Mouse (Mus musculus) large intestine, adult 2 months (tissue): Measurements from ENCODE around the gene Senp3. TPM values are rescaled to one million over a fixed set of nuclear protein-coding genes. Genes with fewer than 3 reads are reported as not detected.
"Not testable (repeated sequence)": the region's sequence is repeated elsewhere in the genome, so short reads cannot be mapped to it uniquely, and the experiment has no call there.

Source experiments
- DNase-seq: peaks from one replicate; pipeline ENCODE4 v3.0.0-alpha.2; 2012; ENCODE audit warnings: low read depth, low spot score
- WGBS: fragments of 180-500 bp; shearing (Covaris S2); methylation state at CpG from one replicate; pipeline ENCODE4 v1.1.7; 2018; 5-methylcytosine and 5-hydroxymethylcytosine counted together
- polyA plus RNA-seq: library from polyadenylated mRNA; depleted of rRNA; stranded (reverse); fragments of >200 nt; gene quantifications from 2 replicates; pipeline ENCODE4 v1.2.3, GENCODE M21; 2012; rRNA removed

Senp3 gene
- 43.4 and 55.1 TPM in 2 replicates for polyA plus RNA-seq

- WGBS = under 1% methylated on average over 80 of the region's 80 CpGs
- peak; percentile 80 for DNase-seq
Observed at GRCm38 (mm10) chr11:69681314-69682208, at the start of gene Senp3. Gene Senp3, minus strand, starts transcription at chr11:69682084.

DNA sequence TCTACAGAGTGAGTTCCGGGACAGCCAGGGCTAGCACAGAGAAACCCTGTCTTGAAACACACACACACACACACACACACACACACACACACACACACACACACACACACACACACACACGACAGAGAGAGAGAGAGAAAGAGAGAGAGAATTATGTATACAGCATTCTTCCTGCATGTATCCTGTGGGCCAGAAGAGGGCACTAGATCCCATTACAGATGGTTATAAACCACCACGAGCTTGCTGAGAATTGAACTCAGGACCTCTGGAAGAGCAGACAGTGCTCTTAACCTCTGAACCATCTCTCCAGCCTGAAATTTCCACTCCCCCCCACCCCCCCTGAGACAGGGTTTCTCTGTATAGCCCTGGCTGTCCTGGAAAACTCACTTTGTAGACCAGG, 49.5 kb upstream of the Senp3 start:
- WGBS = 51% methylated on average over 3 of the region's 3 CpGs
- not testable (repeated sequence) for DNase-seq

DNA sequence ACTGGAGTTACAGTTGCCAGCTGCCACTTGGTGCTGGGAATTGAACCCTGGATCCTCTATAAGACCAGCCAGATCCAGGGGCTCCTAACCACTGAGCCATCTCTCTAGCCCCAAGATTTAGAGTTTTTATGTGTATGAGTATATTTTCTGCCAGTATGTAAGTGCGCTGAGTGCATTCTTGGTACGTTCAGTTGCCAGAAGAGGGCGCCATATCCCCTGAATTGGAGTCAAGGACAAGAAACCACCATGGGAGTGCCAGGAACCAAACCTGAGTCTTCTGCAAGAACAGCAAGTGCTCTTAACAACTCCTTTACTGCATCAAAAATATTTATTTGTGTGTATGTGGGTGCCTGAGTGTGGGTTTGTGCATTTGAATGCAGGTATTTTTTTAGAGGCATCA, 47.2 kb upstream of the Senp3 start:
- WGBS = 38% methylated on average over 3 of the region's 3 CpGs
- peak; percentile 33 for DNase-seq

DNA sequence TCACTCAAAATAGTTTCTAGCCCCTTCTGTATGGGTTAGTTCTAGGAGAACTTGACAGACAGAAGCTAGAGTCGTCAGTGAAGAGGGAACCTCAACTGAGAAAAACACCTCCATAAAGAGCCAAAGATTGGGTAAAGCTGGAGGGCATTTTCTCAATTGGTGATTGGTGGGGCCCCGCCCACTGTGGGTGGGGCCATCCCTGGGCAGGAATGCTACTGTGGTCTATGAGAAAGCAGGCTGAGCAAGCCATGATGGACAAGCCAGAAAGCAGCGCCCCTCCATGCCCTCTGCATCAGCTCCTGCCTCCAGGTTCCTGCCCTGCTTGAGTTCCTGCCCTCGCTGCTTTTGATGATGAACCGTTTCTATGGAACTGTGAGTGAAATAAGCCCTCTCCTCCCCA, 44.1 kb upstream of the Senp3 start:
- 33% methylated on average over 5 of the region's 5 CpGs for WGBS
- no peak for DNase-seq

GRCm38 (mm10) chr11:69723074-69723473, 41.2 kb upstream of the Senp3 start:
- no peak for DNase-seq
- 32% methylated on average over 2 of the region's 2 CpGs for WGBS

DNA sequence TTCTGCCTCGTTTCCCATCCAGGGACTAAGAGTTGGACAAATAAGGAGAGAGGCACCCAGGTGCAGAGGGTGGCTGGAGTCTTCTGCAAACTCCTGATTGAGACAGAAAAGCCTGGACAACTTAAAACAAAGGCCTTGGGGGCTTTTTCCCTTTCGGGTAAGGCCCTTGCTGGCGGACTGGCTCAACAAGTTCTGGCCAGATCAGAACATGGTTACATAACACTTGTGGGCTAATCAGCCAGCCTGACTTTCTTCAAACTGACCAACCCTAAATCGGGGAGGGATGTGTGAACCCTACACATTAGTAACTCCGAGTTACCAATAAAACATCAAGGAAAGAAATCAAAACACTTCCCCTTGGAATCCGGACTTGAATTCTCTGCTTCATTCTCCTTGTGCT, 39.0 kb upstream of the Senp3 start:
- 48% methylated on average over 6 of the region's 6 CpGs for WGBS
- no peak for DNase-seq

DNA sequence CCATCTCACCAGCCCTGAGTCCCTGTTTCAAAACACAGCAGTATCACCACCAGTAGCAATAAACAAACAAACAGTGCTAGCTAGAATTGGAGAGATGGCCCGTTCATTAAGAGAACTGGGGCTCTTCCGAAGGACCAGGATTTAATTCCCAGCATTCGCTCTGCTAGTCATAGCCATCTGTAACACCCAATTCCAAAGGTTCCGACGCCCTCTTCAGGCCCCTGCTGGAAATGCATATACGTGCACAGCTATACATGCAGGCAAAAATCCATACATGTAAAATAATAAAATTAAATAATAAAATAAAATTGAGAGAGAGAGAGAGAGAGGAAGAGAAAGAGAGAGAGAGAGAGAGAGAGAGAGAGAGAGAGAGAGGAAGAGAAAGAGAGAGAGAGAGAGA, 37.5 kb upstream of the Senp3 start:
- WGBS = 77% methylated on average over 6 of the region's 6 CpGs
- no peak for DNase-seq

- 23% methylated on average over 15 of the region's 15 CpGs for whole genome bisulfite sequencing
- DNase-seq = no peak
Observed at GRCm38 (mm10) chr11:69718661-69719060, 36.8 kb upstream of the Senp3 start.

GRCm38 (mm10) chr11:69716953-69717352, 35.1 kb upstream of the Senp3 start:
- WGBS = 77% methylated on average over 4 of the region's 4 CpGs

GRCm38 (mm10) chr11:69715929-69716328, 34.0 kb upstream of the Senp3 start:
- 32% methylated on average over 5 of the region's 5 CpGs for WGBS
- no peak for DNase-seq

More at GRCm38 (mm10) chr11:69716953-69717352, 35.1 kb upstream of the Senp3 start:
- DNase-seq = no peak

DNA sequence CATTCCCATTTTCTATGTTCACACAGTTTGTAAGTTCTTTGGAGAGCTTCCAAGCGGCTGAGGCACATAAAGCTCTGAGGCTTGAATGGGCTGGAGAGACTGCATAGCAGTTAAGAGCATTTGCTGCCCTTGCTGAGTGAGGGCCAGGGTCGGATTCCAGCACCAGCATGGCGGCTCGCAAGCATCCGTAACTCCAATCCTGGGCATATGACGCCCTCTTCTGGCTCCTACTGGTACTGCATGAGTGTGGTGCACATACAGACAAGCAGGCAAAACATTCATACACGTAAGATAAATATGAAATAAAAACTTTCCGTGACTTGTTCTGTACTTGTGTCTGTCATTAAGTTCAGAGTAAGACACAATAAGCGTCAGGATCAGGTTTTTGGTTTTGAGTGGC, 33.6 kb upstream of the Senp3 start:
- no peak for DNase-seq
- WGBS = 70% methylated on average over 9 of the region's 9 CpGs

- DNase-seq = no peak
- WGBS = 85% methylated on average over 18 of the region's 18 CpGs
Observed at GRCm38 (mm10) chr11:69714636-69715329, 32.9 kb upstream of the Senp3 start.

GRCm38 (mm10) chr11:69712954-69713672, 31.2 kb upstream of the Senp3 start:
- DNase-seq = no peak
- WGBS = 81% methylated on average over 20 of the region's 20 CpGs

DNA sequence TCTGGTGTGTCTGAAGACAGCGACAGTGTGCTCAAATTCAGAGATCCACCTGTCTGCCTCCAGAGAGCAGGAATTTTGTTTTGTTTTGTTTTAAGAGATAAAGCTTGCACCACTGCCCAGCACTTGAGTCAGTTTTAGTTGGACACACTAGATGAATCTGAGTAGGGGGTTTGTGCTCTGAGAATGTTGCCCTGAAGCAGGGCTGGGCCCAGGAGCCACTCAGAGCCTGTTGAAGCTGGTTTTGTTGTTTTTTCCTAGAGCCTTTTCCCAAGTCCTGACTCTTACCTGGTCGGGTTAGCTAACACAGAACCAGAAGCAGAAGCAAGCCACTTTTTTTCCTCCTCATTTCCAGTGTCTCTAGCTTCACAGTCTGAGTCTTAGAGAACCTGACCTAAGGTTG, 29.2 kb upstream of the Senp3 start:
- DNase-seq = no peak
- WGBS = 83% methylated on average over 2 of the region's 2 CpGs

- WGBS = 83% methylated on average over 3 of the region's 3 CpGs
- DNase-seq = no peak
Observed at GRCm38 (mm10) chr11:69710470-69710869, 28.6 kb upstream of the Senp3 start.

- 68% methylated on average over 11 of the region's 11 CpGs for WGBS
Observed at GRCm38 (mm10) chr11:69709554-69710446, 27.9 kb upstream of the Senp3 start.

GRCm38 (mm10) chr11:69708614-69709265, 26.9 kb upstream of the Senp3 start:
- 91% methylated on average over 3 of the region's 3 CpGs for WGBS

More at GRCm38 (mm10) chr11:69709554-69710446, 27.9 kb upstream of the Senp3 start:
- no peak for DNase-seq

GRCm38 (mm10) chr11:69707873-69708381, 26.0 kb upstream of the Senp3 start:
- WGBS = 89% methylated on average over 4 of the region's 4 CpGs
- DNase-seq = no peak

More at GRCm38 (mm10) chr11:69708614-69709265, 26.9 kb upstream of the Senp3 start:
- DNase-seq = no peak
